Mouse (Mus musculus) adipocyte (in vitro differentiated cells): ENCODE data around the gene Fbxl19.
"Not testable (repeated sequence)": the region's sequence is repeated elsewhere in the genome, so short reads cannot be mapped to it uniquely, and the experiment has no call there.

Experiments
- DNase-seq: peaks from one replicate; pipeline ENCODE4 v3.0.0-alpha.2; 2016; ENCODE audit warnings: low spot score

Fbxl19 gene

GRCm38 (mm10) chr7:127768346-127768996 lies 24.1 kb downstream of the Fbxl19 start:
- no peak for DNase-seq

- peak; percentile 96 for DNase-seq
Observed at GRCm38 (mm10) chr7:127768997-127769593, 24.8 kb downstream of the Fbxl19 start.

GRCm38 (mm10) chr7:127769651-127770038 lies 25.3 kb downstream of the Fbxl19 start, which contains the start of gene Orai3:
Orai3 (plus strand) TSS chr7:127769815.
- DNase-seq = peak; percentile 78

- DNase-seq = no peak
Observed at GRCm38 (mm10) chr7:127770039-127770905, 25.9 kb downstream of the Fbxl19 start.

- DNase-seq = no peak
Observed at GRCm38 (mm10) chr7:127771262-127771661, 26.9 kb downstream of the Fbxl19 start.

- DNase-seq = peak; percentile 30
Observed at GRCm38 (mm10) chr7:127772080-127772479, 27.7 kb downstream of the Fbxl19 start.

GRCm38 (mm10) chr7:127772557-127772956 lies 28.2 kb downstream of the Fbxl19 start:
- DNase-seq = no peak

GRCm38 (mm10) chr7:127773664-127774384 lies 29.5 kb downstream of the Fbxl19 start:
- DNase-seq = peak; percentile 70

GRCm38 (mm10) chr7:127775837-127776236 lies 31.5 kb downstream of the Fbxl19 start:
- DNase-seq = not testable (repeated sequence)

- DNase-seq = peak; percentile 80
Observed at GRCm38 (mm10) chr7:127776426-127776825, 32.1 kb downstream of the Fbxl19 start, which contains the start of gene Setd1a. Setd1a (plus strand) TSS chr7:127776670.

- peak; percentile 92 for DNase-seq
Observed at GRCm38 (mm10) chr7:127776878-127777473, 32.6 kb downstream of the Fbxl19 start.

GRCm38 (mm10) chr7:127777474-127778266 lies 33.3 kb downstream of the Fbxl19 start:
- DNase-seq = peak; percentile 48

GRCm38 (mm10) chr7:127778350-127778749 lies 34.0 kb downstream of the Fbxl19 start:
- DNase-seq = no peak

GRCm38 (mm10) chr7:127785308-127785707 lies 41.0 kb downstream of the Fbxl19 start, which contains the start of gene Gm49388:
Gm49388 (plus strand) TSS chr7:127785608.
- DNase-seq = no peak

GRCm38 (mm10) chr7:127797076-127797845 lies 52.9 kb downstream of the Fbxl19 start:
- no peak for DNase-seq

- DNase-seq = no peak
Observed at GRCm38 (mm10) chr7:127798591-127798990, 54.2 kb downstream of the Fbxl19 start.

GRCm38 (mm10) chr7:127799211-127799610 lies 54.9 kb downstream of the Fbxl19 start:
- DNase-seq = no peak

GRCm38 (mm10) chr7:127799738-127800137 lies 55.4 kb downstream of the Fbxl19 start:
- DNase-seq = no peak

GRCm38 (mm10) chr7:127800435-127801009 lies 56.2 kb downstream of the Fbxl19 start, which contains the start of gene Hsd3b7:
Hsd3b7 (plus strand) TSS chr7:127800604.
- peak; percentile 93 for DNase-seq
